Mouse (Mus musculus) lung, embryonic 14.5 days (tissue): ENCODE data around the gene Ggt6. TPM values are rescaled to one million over a fixed set of nuclear protein-coding genes. Genes with fewer than 3 reads are reported as not detected.
"Not testable (repeated sequence)": the region's sequence is repeated elsewhere in the genome, so short reads cannot be mapped to it uniquely, and the experiment has no call there.

Experiments
- ATAC-seq: fragments of 200-750 bp; cut with Nextera tagmentation; 2 replicates; pipeline ENCODE4 v1.8.0; 2017; ENCODE audit warnings: mild to moderate bottlenecking, moderate TSS enrichment, moderate library complexity; ENCODE audit not compliant: insufficient read depth
- DNase-seq: peaks from one replicate; pipeline ENCODE4 v3.0.0-alpha.2; 2015
- H3K27ac ChIP-seq: fragments of 300-500 bp; sonication (generic); 2 replicates; pipeline ENCODE4 v1.5.1; 2014; ENCODE audit warnings: low read depth, mild to moderate bottlenecking, moderate library complexity
- H3K27me3 ChIP-seq: fragments of 300-500 bp; sonication (generic); 2 replicates; pipeline ENCODE4 v1.6.1; 2014; ENCODE audit warnings: low read length, control low read depth; ENCODE audit not compliant: insufficient read depth
- H3K36me3 ChIP-seq: fragments of 300-500 bp; sonication (generic); 2 replicates; pipeline ENCODE4 v1.6.1; 2014; ENCODE audit warnings: control low read depth; ENCODE audit not compliant: insufficient read depth
- H3K4me1 ChIP-seq: fragments of 300-500 bp; sonication (generic); 2 replicates; pipeline ENCODE4 v1.6.1; 2014; ENCODE audit warnings: antibody characterized with exemption, control low read depth; ENCODE audit not compliant: insufficient read depth
- H3K4me2 ChIP-seq: fragments of 300-500 bp; sonication (generic); 2 replicates; pipeline ENCODE4 v1.6.1; 2014; ENCODE audit warnings: mild to moderate bottlenecking
- H3K4me3 ChIP-seq: fragments of 300-500 bp; sonication (generic); 2 replicates; pipeline ENCODE4 v1.5.1; 2014; ENCODE audit warnings: low read depth, low read length
- H3K9ac ChIP-seq: fragments of 300-500 bp; sonication (generic); 2 replicates; pipeline ENCODE4 v1.6.1; 2014
- H3K9me3 ChIP-seq: fragments of 300-500 bp; sonication (generic); 2 replicates; pipeline ENCODE4 v1.6.1; 2016; ENCODE audit warnings: low read depth, low read length, control low read depth
- CTCF ChIP-seq: IDR thresholded peaks from 2 replicates; pipeline ENCODE4 v1.5.1; 2016; ENCODE audit warnings: antibody characterized with exemption, low read depth
- WGBS: fragments of 180-500 bp; shearing (Covaris S2); extraction: QIAGEN DNeasy Blood & Tissue Kit; methylation state at CpG from one replicate; pipeline ENCODE4 v1.1.7; 2014; 5-methylcytosine and 5-hydroxymethylcytosine counted together
- polyA plus RNA-seq: library from polyadenylated mRNA; unstranded; fragments of >200 nt; fragmentation: Nextera tagmentation; extraction: Ambion mirVana; gene quantifications from 2 replicates; pipeline ENCODE4 v1.2.1, GENCODE M21; 2014

Gene Ggt6
- polyA plus RNA-seq, 1 experiment from 2014 or later, result not detected

- H3K9me3 ChIP-seq, result no peaks in the 10 kb centered on the region
- H3K4me3 ChIP-seq, result no peak overlapping the region
- H3K4me2 ChIP-seq, result no peak overlapping the region
- no peaks in the 10 kb centered on the region for H3K36me3 ChIP-seq
- peak; percentile 57 for TF ChIP-seq CTCF
- H3K4me1 ChIP-seq, result no peaks in the 10 kb centered on the region
- no peak overlapping the region for H3K9ac ChIP-seq
- H3K27ac ChIP-seq, result no peak overlapping the region
- H3K27me3 ChIP-seq, result no peaks in the 10 kb centered on the region
- ATAC-seq (no peak), DNase-seq (peak; percentile 43)
Observed at GRCm38 (mm10) chr11:72426884-72427283, 8.4 kb upstream of the Ggt6 start.

- no peak overlapping the region for H3K9ac ChIP-seq
- DNase-seq (peak; percentile 96), ATAC-seq (peak; percentile 61)
- WGBS, result 7% methylated on average over 5 of the region's 5 CpGs
- H3K4me1 ChIP-seq, result no peaks in the 10 kb centered on the region
- no peaks in the 10 kb centered on the region for H3K36me3 ChIP-seq
- H3K27ac ChIP-seq, result no peak overlapping the region
- H3K27me3 ChIP-seq, result no peaks in the 10 kb centered on the region
- TF ChIP-seq CTCF, result peak; percentile 76
- H3K4me3 ChIP-seq, result no peak overlapping the region
- H3K9me3 ChIP-seq, result no peaks in the 10 kb centered on the region
- H3K4me2 ChIP-seq, result peak overlapping the region; percentile 47; the same call in 1 of the 2 replicates
Observed at GRCm38 (mm10) chr11:72428694-72429093, 6.6 kb upstream of the Ggt6 start.

- no peaks in the 10 kb centered on the region for H3K27me3 ChIP-seq
- H3K4me3 ChIP-seq, result no peak overlapping the region
- no peak overlapping the region for H3K9ac ChIP-seq
- H3K4me2 ChIP-seq, result peak overlapping the region; percentile 47; the same call in 1 of the 2 replicates
- no peaks in the 10 kb centered on the region for H3K4me1 ChIP-seq
- 0 out of 2 replicates have a peak overlapping the region, but pooled peaks have one; percentile 22 for H3K27ac ChIP-seq
- ATAC-seq (peak; percentile 89), DNase-seq (peak; percentile 95)
- TF ChIP-seq CTCF, result peak; percentile 95
- no peaks in the 10 kb centered on the region for H3K9me3 ChIP-seq
- WGBS, result 44% methylated on average over 7 of the region's 7 CpGs
- H3K36me3 ChIP-seq, result no peaks in the 10 kb centered on the region
Observed at GRCm38 (mm10) chr11:72429288-72429690, 6.0 kb upstream of the Ggt6 start.

- 64% methylated on average over 9 of the region's 9 CpGs for WGBS
- DNase-seq, H3K27ac ChIP-seq, H3K4me2 ChIP-seq, H3K4me1 ChIP-seq, H3K27me3 ChIP-seq, H3K36me3 ChIP-seq, H3K4me3 ChIP-seq, H3K9me3 ChIP-seq, H3K9ac ChIP-seq, ATAC-seq: not testable (repeated sequence)
Observed at GRCm38 (mm10) chr11:72430311-72431068, 4.8 kb upstream of the Ggt6 start.

GRCm38 (mm10) chr11:72435694-72436045, 344 bp downstream of the Ggt6 start:
- TF ChIP-seq CTCF, result no peak
- no peak overlapping the region for H3K27ac ChIP-seq
- WGBS, result 19% methylated on average over 2 of the region's 2 CpGs
- ATAC-seq (peak; percentile 57; the same call in 1 of the 2 replicates), DNase-seq (peak; percentile 83)
- H3K4me2 ChIP-seq, result no peak overlapping the region
- H3K27me3 ChIP-seq, result no peaks in the 10 kb centered on the region
- no peak overlapping the region for H3K9ac ChIP-seq
- no peaks in the 10 kb centered on the region for H3K36me3 ChIP-seq
- no peak overlapping the region for H3K4me3 ChIP-seq
- H3K4me1 ChIP-seq, result peaks cover 9% of the 10 kb centered on the region; the same call in 1 of the 2 replicates
- H3K9me3 ChIP-seq, result no peaks in the 10 kb centered on the region

- peak; percentile 45 for DNase-seq
- no peak for ATAC-seq
- no peak for TF ChIP-seq CTCF
Observed at GRCm38 (mm10) chr11:72436271-72436670, 945 bp downstream of the Ggt6 start.

GRCm38 (mm10) chr11:72436756-72437650, 1.7 kb downstream of the Ggt6 start:
- TF ChIP-seq CTCF, result no peak
- H3K4me1 ChIP-seq, result peaks cover 9% of the 10 kb centered on the region; the same call in 1 of the 2 replicates
- no peak overlapping the region for H3K4me3 ChIP-seq
- no peaks in the 10 kb centered on the region for H3K36me3 ChIP-seq
- no peak overlapping the region for H3K27ac ChIP-seq
- no peak overlapping the region for H3K4me2 ChIP-seq
- 81% methylated on average over 16 of the region's 16 CpGs for WGBS
- no peaks in the 10 kb centered on the region for H3K27me3 ChIP-seq
- DNase-seq (no peak), ATAC-seq (no peak)
- H3K9ac ChIP-seq, result no peak overlapping the region
- no peaks in the 10 kb centered on the region for H3K9me3 ChIP-seq

More at GRCm38 (mm10) chr11:72436271-72436670, 945 bp downstream of the Ggt6 start:
- Histone ChIP-seq H3K27ac (no peak overlapping the region), H3K4me2 (no peak overlapping the region), H3K4me1 (peaks cover 9% of the 10 kb centered on the region; the same call in 1 of the 2 replicates), H3K27me3 (no peaks in the 10 kb centered on the region), H3K4me3 (no peak overlapping the region), H3K9ac (no peak overlapping the region), H3K9me3 (no peaks in the 10 kb centered on the region), H3K36me3 (no peaks in the 10 kb centered on the region)
- WGBS, result 68% methylated on average over 5 of the region's 5 CpGs
